Mouse (Mus musculus): Measurements from ENCODE around the gene B4galnt2.

DNA sequence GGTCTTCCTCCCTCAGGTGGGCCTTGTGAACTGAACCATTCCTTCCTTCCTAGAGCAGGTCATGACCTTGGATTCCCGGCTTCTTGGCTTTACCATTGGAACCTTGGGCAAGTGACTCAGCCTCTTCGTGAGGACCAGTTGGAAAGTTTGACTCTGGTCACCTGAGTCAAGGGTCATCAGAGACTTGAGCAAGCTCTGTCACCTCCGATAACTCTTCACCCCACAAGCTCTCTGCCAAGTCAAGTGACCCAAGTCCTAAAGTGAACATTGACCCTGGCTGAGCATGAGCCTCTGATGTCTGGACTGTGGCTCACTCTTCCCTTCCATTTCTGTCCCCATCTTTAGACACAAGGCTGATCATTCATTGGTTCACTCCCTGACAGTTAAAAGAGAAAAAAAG is 93.2 kb downstream of the B4galnt2 start:
- TF ChIP-seq GATA1 (IDR thresholded peaks at IDR 0.05; ENCODE audit: low read length) = no peak
- no peak for TF ChIP-seq TAL1 (IDR thresholded peaks at IDR 0.05; ENCODE audit: low read length)

Data from erythroblast, embryonic 14.5 days (primary cell).